Mouse (Mus musculus) myocyte (in vitro differentiated cells): ENCODE measurements around the gene Unc5b. TPM values are rescaled to one million over a fixed set of nuclear protein-coding genes. Genes with fewer than 3 reads are reported as not detected.

Experiments
- H3K27me3 ChIP-seq: one replicate; pipeline ENCODE4 v1.6.1; 2011; ENCODE audit not compliant: control insufficient read depth, insufficient read depth, insufficient read length
- H3K36me3 ChIP-seq: one replicate; pipeline ENCODE4 v1.6.1; 2011; ENCODE audit not compliant: control insufficient read depth, insufficient read depth
- H3K4me2 ChIP-seq: one replicate; pipeline ENCODE4 v1.6.1; 2011; ENCODE audit warnings: low read depth, control low read depth
- H3K4me3 ChIP-seq: one replicate; pipeline ENCODE4 v1.5.1; 2011; ENCODE audit warnings: mild to moderate bottlenecking, control low read depth, moderate library complexity
- H3K79me2 ChIP-seq: one replicate; pipeline ENCODE4 v1.6.1; 2011; ENCODE audit not compliant: control insufficient read depth, insufficient read depth
- H3ac ChIP-seq: one replicate; pipeline ENCODE4 v1.6.1; 2011; ENCODE audit not compliant: control insufficient read depth, insufficient read length
- CEBPB ChIP-seq: IDR thresholded peaks from 2 replicates; pipeline ENCODE4 v1.6.1; 2011; ENCODE audit warnings: mild to moderate bottlenecking, moderate library complexity; ENCODE audit not compliant: poor library complexity, insufficient read depth, severe bottlenecking
- E2F4 ChIP-seq: IDR thresholded peaks from one replicate; pipeline ENCODE4 v1.6.1; 2011; ENCODE audit warnings: mild to moderate bottlenecking, control low read depth, moderate library complexity; ENCODE audit not compliant: insufficient read depth
- MAX ChIP-seq: IDR thresholded peaks from one replicate; pipeline ENCODE4 v1.6.1; 2011; ENCODE audit warnings: low read depth, mild to moderate bottlenecking, control low read depth
- MYOD1 ChIP-seq, 3 experiments: IDR thresholded peaks; one replicate each; pipeline ENCODE4 v1.6.1; 2011; ENCODE audit warnings: control low read depth in 2 of 3, low read depth in 2 of 3, mild to moderate bottlenecking in 2 of 3, moderate library complexity in 1 of 3; ENCODE audit not compliant: insufficient read length in 2 of 3, control insufficient read depth in 1 of 3
- MYOG ChIP-seq, 3 experiments: IDR thresholded peaks; one replicate each; pipeline ENCODE4 v1.6.1; 2011; ENCODE audit warnings: control low read depth in 2 of 3, low read depth in 2 of 3, mild to moderate bottlenecking in 2 of 3; ENCODE audit not compliant: insufficient read length in 2 of 3, control insufficient read depth in 1 of 3, insufficient read depth in 1 of 3
- POLR2A ChIP-seq: IDR thresholded peaks from one replicate; pipeline ENCODE4 v1.6.1; 2011; ENCODE audit warnings: low read depth, mild to moderate bottlenecking, control low read depth, moderate library complexity; ENCODE audit not compliant: insufficient read length
- POLR2AphosphoS2 ChIP-seq: IDR thresholded peaks from one replicate; pipeline ENCODE4 v1.6.1; 2011; ENCODE audit warnings: low read depth, control low read depth; ENCODE audit not compliant: insufficient read length
- REST ChIP-seq: IDR thresholded peaks from one replicate; pipeline ENCODE4 v1.6.1; 2011; ENCODE audit warnings: mild to moderate bottlenecking, control low read depth, moderate library complexity; ENCODE audit not compliant: insufficient read depth, insufficient read length
- SRF ChIP-seq: IDR thresholded peaks from one replicate; pipeline ENCODE4 v1.6.1; 2011; ENCODE audit warnings: low read depth; ENCODE audit not compliant: control insufficient read depth, insufficient read length
- TCF12 ChIP-seq: IDR thresholded peaks from one replicate; pipeline ENCODE4 v1.6.1; 2011; ENCODE audit warnings: mild to moderate bottlenecking, control low read depth; ENCODE audit not compliant: poor library complexity, insufficient read depth, severe bottlenecking
- TCF3 ChIP-seq: IDR thresholded peaks from one replicate; pipeline ENCODE4 v1.6.1; 2011; ENCODE audit warnings: low read depth, control low read depth; ENCODE audit not compliant: insufficient read length
- USF1 ChIP-seq: IDR thresholded peaks from one replicate; pipeline ENCODE4 v1.6.1; 2011; ENCODE audit warnings: low read depth, mild to moderate bottlenecking, control low read depth, moderate library complexity
- polyA plus RNA-seq: library from polyadenylated mRNA; unstranded; fragments of >200 nt; fragmentation: generic; extraction: Trizol; gene quantifications from one replicate; pipeline ENCODE4 v1.2.1, GENCODE M21; 2012; ENCODE audit warnings: missing spikeins

The Unc5b gene
- polyA plus RNA-seq, 1 experiment: 91.9 TPM

DNA sequence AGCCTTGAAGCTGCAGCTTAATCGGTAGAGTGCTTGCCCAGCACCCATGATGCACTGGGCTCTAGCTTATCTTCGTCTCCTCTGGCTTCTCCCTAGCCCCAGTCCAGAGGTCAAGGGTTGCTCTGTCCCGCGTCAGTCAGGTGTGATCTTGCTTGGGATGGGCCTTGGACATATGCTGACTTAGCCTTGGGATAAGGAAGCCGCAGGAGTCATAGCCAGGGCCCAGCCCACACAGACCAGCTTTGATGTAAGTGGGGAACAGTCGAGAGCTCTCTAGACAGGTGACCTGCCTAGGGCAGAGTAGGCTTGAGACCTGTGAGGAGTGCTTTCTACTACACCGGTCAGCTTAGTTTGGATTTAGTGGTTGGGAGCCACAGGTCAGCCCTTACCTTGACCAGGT lies 64.0 kb downstream of the Unc5b start:
- H3K36me3 ChIP-seq: peaks cover 55% of the 10 kb centered on the region
- no peak overlapping the region for H3K4me3 ChIP-seq
- no peaks in the 10 kb centered on the region for H3K27me3 ChIP-seq
- TF ChIP-seq MAX (no peak), POLR2A (no peak), E2F4 (no peak), USF1 (no peak), CEBPB (no peak), MYOD1 (IDR thresholded peaks at IDR 0.05; ENCODE audit: control insufficient read depth in 1 of 3, insufficient read length in 2 of 3, low read depth in 2 of 3) (no peak), POLR2AphosphoS2 (no peak), MYOG (IDR thresholded peaks at IDR 0.05; ENCODE audit: control insufficient read depth in 1 of 3, insufficient read depth in 1 of 3, insufficient read length in 2 of 3, low read depth in 2 of 3) (no peak), TCF12 (no peak), REST (no peak), TCF3 (no peak), SRF (no peak)
- H3ac ChIP-seq: no peak overlapping the region
- H3K4me2 ChIP-seq: no peak overlapping the region
- H3K79me2 ChIP-seq: peaks cover 4% of the 10 kb centered on the region

DNA sequence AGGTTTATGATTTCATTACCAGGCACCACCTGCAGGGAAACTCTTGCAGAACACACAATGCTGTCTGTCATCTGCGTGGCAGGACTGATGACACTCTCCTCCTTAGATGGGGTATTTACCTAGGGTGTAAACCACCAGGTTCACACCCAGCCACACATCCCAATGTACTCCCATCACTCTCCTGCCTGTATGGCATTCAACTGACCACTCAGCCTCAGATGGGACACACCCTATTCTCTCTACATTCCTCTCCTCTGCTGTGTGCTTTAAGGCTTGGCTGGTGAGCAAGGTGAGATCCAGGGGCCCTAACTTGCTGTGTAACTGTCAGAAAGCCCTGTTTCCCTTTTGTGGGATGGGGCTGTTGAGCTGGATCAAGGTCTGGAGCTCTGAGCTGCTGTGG lies 69.3 kb downstream of the Unc5b start:
- H3K36me3 ChIP-seq: peaks cover 21% of the 10 kb centered on the region
- no peak for TF ChIP-seq POLR2A
- TF ChIP-seq MYOG (IDR thresholded peaks at IDR 0.05; ENCODE audit: control insufficient read depth in 1 of 3, insufficient read depth in 1 of 3, insufficient read length in 2 of 3, low read depth in 2 of 3): no peak
- TF ChIP-seq E2F4: no peak
- no peak for TF ChIP-seq TCF12
- no peak for TF ChIP-seq MYOD1 (IDR thresholded peaks at IDR 0.05; ENCODE audit: control insufficient read depth in 1 of 3, insufficient read length in 2 of 3, low read depth in 2 of 3)
- no peak for TF ChIP-seq REST
- no peak for TF ChIP-seq USF1
- TF ChIP-seq CEBPB: no peak
- no peak for TF ChIP-seq SRF
- no peak for TF ChIP-seq POLR2AphosphoS2
- TF ChIP-seq MAX: no peak
- no peak overlapping the region for H3ac ChIP-seq
- no peaks in the 10 kb centered on the region for H3K79me2 ChIP-seq
- H3K27me3 ChIP-seq: no peaks in the 10 kb centered on the region
- no peak overlapping the region for H3K4me2 ChIP-seq
- H3K4me3 ChIP-seq: no peak overlapping the region

DNA sequence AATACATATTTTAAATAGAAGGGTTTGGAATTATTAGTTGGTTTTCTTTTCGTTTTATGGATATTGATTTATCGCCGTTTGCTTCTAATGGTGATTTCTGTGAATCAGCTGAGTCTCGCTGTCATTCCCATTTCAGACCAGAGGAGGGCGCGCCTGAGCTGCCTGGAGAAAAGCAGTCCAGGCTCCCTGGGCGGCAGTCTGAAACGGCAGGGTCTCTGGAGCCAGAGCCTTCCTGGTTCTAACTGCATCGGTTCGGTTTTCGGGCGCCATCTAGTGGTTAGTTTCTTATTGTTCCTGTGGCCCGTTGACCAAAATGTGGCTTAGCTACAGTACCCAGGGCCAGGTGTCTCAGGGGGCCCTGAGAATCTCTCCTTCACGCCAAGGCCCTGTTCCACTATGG lies 71.0 kb downstream of the Unc5b start:
- Histone ChIP-seq H3K4me3 (no peak overlapping the region), H3K4me2 (no peak overlapping the region), H3K36me3 (peaks cover 8% of the 10 kb centered on the region), H3K79me2 (no peaks in the 10 kb centered on the region), H3ac (no peak overlapping the region), H3K27me3 (no peaks in the 10 kb centered on the region)
- TF ChIP-seq POLR2AphosphoS2: peak; percentile 71
- peak; percentile 26 for TF ChIP-seq POLR2A
- no peak for TF ChIP-seq MYOG (IDR thresholded peaks at IDR 0.05; ENCODE audit: control insufficient read depth in 1 of 3, insufficient read depth in 1 of 3, insufficient read length in 2 of 3, low read depth in 2 of 3)
- no peak for TF ChIP-seq REST

DNA sequence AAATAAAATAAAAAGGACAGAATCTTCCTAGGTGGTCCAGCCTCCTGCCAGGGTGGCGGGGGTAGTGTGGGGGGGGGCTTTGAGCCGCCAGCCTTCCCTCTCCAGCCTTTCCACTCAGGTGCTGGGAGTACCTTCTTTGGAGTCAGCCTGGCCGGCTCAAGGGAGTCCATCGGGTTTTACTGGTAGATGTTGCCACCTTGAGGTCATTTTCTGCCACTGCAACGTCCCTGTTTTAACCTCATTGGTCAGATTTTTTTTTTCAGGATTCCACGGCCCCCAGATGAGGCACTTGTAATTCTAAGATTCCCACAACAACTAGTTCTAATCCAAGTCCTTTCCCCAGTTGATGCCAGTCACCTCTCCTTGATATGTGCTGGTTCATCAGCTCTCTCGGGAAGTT lies 74.4 kb downstream of the Unc5b start:
- H3K27me3 ChIP-seq: no peaks in the 10 kb centered on the region
- no peak overlapping the region for H3ac ChIP-seq
- H3K36me3 ChIP-seq: no peaks in the 10 kb centered on the region
- H3K79me2 ChIP-seq: no peaks in the 10 kb centered on the region
- TF ChIP-seq E2F4 (no peak), MYOD1 (IDR thresholded peaks at IDR 0.05; ENCODE audit: control insufficient read depth in 1 of 3, insufficient read length in 2 of 3, low read depth in 2 of 3) (no peak), MYOG (IDR thresholded peaks at IDR 0.05; ENCODE audit: control insufficient read depth in 1 of 3, insufficient read depth in 1 of 3, insufficient read length in 2 of 3, low read depth in 2 of 3) (no peak), MAX (no peak), POLR2AphosphoS2 (no peak), TCF3 (no peak), USF1 (no peak), CEBPB (no peak), REST (no peak), SRF (no peak), TCF12 (no peak), POLR2A (no peak)
- H3K4me2 ChIP-seq: no peak overlapping the region
- no peak overlapping the region for H3K4me3 ChIP-seq

DNA sequence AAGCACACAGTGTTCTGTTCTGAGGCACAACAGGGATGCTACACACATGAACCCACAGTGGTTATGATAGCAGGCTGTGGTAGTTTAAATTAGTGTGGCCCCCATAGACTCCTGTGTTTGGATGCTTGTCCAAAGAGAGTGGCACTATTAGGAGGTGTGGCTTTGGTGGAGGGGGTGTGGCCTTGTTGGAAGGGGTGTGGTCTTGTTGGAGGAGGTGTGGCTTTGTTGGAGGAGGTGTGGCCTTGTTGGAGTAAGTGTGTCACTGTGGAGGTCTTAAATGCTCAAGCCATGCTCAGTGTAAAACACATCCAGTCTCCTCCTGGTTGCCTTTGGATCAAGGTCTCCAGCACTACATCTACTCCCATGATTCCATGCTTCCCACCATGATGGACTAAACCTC lies 75.2 kb downstream of the Unc5b start:
- Histone ChIP-seq H3K79me2 (no peaks in the 10 kb centered on the region), H3K36me3 (no peaks in the 10 kb centered on the region), H3K4me2 (no peak overlapping the region), H3K27me3 (no peaks in the 10 kb centered on the region), H3ac (no peak overlapping the region), H3K4me3 (no peak overlapping the region)
- TF ChIP-seq E2F4: no peak
- TF ChIP-seq MYOG (IDR thresholded peaks at IDR 0.05; ENCODE audit: control insufficient read depth in 1 of 3, insufficient read depth in 1 of 3, insufficient read length in 2 of 3, low read depth in 2 of 3): no peak
- no peak for TF ChIP-seq TCF12
- TF ChIP-seq POLR2AphosphoS2: no peak
- TF ChIP-seq SRF: no peak
- no peak for TF ChIP-seq REST
- TF ChIP-seq MAX: no peak
- TF ChIP-seq TCF3: no peak
- no peak for TF ChIP-seq CEBPB
- no peak for TF ChIP-seq MYOD1 (IDR thresholded peaks at IDR 0.05; ENCODE audit: control insufficient read depth in 1 of 3, insufficient read length in 2 of 3, low read depth in 2 of 3)
- no peak for TF ChIP-seq USF1
- no peak for TF ChIP-seq POLR2A
